Mouse (Mus musculus): Measurements from ENCODE around the gene Nlk. TPM values are rescaled to one million over a fixed set of nuclear protein-coding genes. Genes with fewer than 3 reads are reported as not detected.
A peak's percentile ranks its signal among the peaks of the same experiment; 100 is the strongest.

Nlk gene
- polyA plus RNA-seq, 1 experiment from 2014 or later = 8.4 TPM

DNA sequence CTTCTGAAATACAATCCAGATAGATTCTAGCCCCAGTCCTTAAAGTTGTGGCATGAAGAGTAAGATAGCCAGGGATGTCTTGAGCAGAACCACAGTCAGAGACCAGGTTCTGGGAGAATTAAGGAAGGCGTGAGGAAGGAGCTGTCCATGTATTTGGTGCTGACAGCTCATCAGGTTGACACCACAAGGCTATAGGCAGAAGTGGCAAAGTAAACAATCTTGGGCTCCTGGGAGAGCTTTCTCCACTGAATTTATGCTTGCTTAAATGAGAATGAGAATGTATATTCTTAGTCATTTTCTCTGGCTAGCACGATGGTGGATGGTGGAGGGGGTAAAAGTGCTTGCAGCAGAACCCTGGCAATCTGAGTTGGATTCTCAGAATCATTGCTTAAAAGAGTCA lies 33.7 kb upstream of the Nlk start:
- Histone ChIP-seq H3K9ac (ENCODE audit: low read depth, low read length) (no peak overlapping the region), H3K4me2 (ENCODE audit: low read depth, low read length) (no peak overlapping the region), H3K27ac (ENCODE audit: low read length) (no peak overlapping the region), H3K27me3 (replicated peaks; ENCODE audit: control insufficient read depth, insufficient read depth, low read length) (no peaks in the 10 kb centered on the region), H3K4me1 (ENCODE audit: control insufficient read depth, insufficient read depth, low read length) (no peaks in the 10 kb centered on the region), H3K4me3 (ENCODE audit: low read length) (no peak overlapping the region), H3K36me3 (ENCODE audit: control insufficient read depth, insufficient read depth, low read length) (no peaks in the 10 kb centered on the region), H3K9me3 (ENCODE audit: control insufficient read depth, low read length) (no peaks in the 10 kb centered on the region)
- 16% methylated on average over 2 of the region's 2 CpGs for WGBS
- no peak for ATAC-seq

DNA sequence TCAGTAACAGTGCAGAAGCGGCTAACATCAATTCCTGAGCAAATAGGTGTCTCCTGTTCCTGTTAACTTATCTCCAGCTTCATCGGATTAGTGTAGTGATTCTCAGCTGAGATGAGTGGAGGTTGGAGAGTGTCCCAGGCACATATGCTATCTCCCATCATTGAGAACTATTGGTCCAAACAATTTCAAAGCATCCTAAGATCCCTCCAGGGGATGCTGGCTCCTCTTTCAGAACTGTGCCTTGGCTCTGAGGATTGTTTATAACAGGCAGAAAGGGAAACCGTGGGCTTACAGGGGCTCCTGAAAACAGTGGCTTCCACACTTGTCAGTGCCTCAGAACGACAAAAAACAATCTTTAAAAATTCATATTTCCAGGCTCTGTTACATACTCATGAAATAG lies 30.9 kb upstream of the Nlk start:
- no peak overlapping the region for H3K4me3 ChIP-seq (ENCODE audit: low read length)
- H3K27me3 ChIP-seq (replicated peaks; ENCODE audit: control insufficient read depth, insufficient read depth, low read length) = no peaks in the 10 kb centered on the region
- H3K27ac ChIP-seq (ENCODE audit: low read length) = no peak overlapping the region
- ATAC-seq = no peak
- H3K36me3 ChIP-seq (ENCODE audit: control insufficient read depth, insufficient read depth, low read length) = no peaks in the 10 kb centered on the region
- H3K4me1 ChIP-seq (ENCODE audit: control insufficient read depth, insufficient read depth, low read length) = no peaks in the 10 kb centered on the region
- H3K9me3 ChIP-seq (ENCODE audit: control insufficient read depth, low read length) = no peaks in the 10 kb centered on the region
- no peak overlapping the region for H3K4me2 ChIP-seq (ENCODE audit: low read depth, low read length)
- H3K9ac ChIP-seq (ENCODE audit: low read depth, low read length) = no peak overlapping the region
- WGBS = 63% methylated on average over 4 of the region's 4 CpGs

DNA sequence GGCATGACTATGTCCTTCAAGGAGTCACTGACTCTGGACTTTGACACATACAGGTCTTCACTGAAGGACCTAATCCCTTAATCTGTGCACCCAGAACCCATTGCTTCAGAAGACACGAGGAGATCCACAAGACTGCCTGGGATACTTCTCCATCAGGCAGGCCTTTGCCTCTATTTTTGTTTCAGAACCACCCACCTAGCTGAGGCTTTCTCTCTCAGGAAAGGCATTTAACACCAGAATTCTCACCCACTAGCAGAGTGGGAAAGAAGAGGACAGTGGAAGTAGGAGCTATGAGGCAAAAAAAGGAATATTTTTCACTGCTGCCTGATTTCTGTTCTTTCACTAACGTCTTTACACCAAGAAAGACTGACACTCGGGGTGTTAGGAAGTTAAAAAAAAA lies 29.2 kb upstream of the Nlk start:
- H3K4me1 ChIP-seq (ENCODE audit: control insufficient read depth, insufficient read depth, low read length) = no peaks in the 10 kb centered on the region
- 76% methylated on average over 3 of the region's 3 CpGs for WGBS
- H3K4me3 ChIP-seq (ENCODE audit: low read length) = no peak overlapping the region
- H3K9ac ChIP-seq (ENCODE audit: low read depth, low read length) = no peak overlapping the region
- H3K4me2 ChIP-seq (ENCODE audit: low read depth, low read length) = no peak overlapping the region
- H3K27me3 ChIP-seq (replicated peaks; ENCODE audit: control insufficient read depth, insufficient read depth, low read length) = no peaks in the 10 kb centered on the region
- no peak overlapping the region for H3K27ac ChIP-seq (ENCODE audit: low read length)
- H3K36me3 ChIP-seq (ENCODE audit: control insufficient read depth, insufficient read depth, low read length) = no peaks in the 10 kb centered on the region
- no peaks in the 10 kb centered on the region for H3K9me3 ChIP-seq (ENCODE audit: control insufficient read depth, low read length)
- no peak for ATAC-seq

DNA sequence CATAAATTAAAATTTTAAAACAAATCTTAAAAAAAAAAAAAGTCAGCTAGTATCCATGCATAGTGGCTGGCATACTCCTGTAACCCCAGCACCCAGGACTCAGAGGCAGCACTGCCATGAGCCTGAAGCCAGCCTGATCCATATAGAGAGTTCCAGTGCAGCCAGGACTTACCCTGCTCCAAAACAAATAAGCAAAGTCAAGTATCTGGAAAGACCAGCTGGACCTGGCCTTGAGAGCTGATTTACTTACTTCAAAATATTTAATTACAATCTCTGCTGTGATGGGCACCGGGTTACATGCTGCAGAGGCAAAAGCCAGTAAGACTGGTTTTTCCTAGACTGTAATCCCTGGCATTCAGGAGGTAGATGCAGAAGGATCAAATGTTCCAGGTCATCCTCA lies 27.6 kb upstream of the Nlk start:
- H3K9ac ChIP-seq (ENCODE audit: low read depth, low read length) = no peak overlapping the region
- H3K27ac ChIP-seq (ENCODE audit: low read length) = no peak overlapping the region
- H3K4me1 ChIP-seq (ENCODE audit: control insufficient read depth, insufficient read depth, low read length) = no peaks in the 10 kb centered on the region
- H3K27me3 ChIP-seq (replicated peaks; ENCODE audit: control insufficient read depth, insufficient read depth, low read length) = no peaks in the 10 kb centered on the region
- no peak for ATAC-seq
- no peaks in the 10 kb centered on the region for H3K36me3 ChIP-seq (ENCODE audit: control insufficient read depth, insufficient read depth, low read length)
- no peak overlapping the region for H3K4me2 ChIP-seq (ENCODE audit: low read depth, low read length)
- 44% methylated on average over 1 of the region's 1 CpGs for WGBS
- no peak overlapping the region for H3K4me3 ChIP-seq (ENCODE audit: low read length)
- H3K9me3 ChIP-seq (ENCODE audit: control insufficient read depth, low read length) = no peaks in the 10 kb centered on the region

DNA sequence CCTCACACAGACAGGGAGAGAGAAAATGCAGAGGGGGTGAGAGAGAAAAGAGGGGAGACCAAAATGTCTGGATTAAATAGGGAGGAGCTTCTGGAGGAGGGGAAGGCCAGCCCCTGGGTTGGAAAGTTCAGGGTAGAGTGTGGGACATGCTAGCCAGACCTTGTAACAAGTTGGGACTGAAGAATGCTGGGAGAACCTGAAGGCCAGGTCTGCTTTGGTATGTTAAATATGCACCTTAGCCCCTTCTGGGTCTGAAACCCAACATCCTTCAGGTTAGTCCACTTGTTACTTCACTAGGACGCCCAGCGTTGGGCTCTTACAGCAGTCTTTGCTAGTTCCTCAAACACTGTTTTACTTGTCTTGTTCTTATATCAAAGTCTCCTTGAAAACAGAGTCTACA lies 24.2 kb upstream of the Nlk start:
- WGBS = 81% methylated on average over 2 of the region's 2 CpGs
- Histone ChIP-seq H3K4me2 (ENCODE audit: low read depth, low read length) (no peak overlapping the region), H3K9ac (ENCODE audit: low read depth, low read length) (no peak overlapping the region), H3K27ac (ENCODE audit: low read length) (no peak overlapping the region), H3K27me3 (replicated peaks; ENCODE audit: control insufficient read depth, insufficient read depth, low read length) (no peaks in the 10 kb centered on the region), H3K4me1 (ENCODE audit: control insufficient read depth, insufficient read depth, low read length) (no peaks in the 10 kb centered on the region), H3K36me3 (ENCODE audit: control insufficient read depth, insufficient read depth, low read length) (no peaks in the 10 kb centered on the region), H3K4me3 (ENCODE audit: low read length) (no peak overlapping the region), H3K9me3 (ENCODE audit: control insufficient read depth, low read length) (no peaks in the 10 kb centered on the region)
- no peak for ATAC-seq

DNA sequence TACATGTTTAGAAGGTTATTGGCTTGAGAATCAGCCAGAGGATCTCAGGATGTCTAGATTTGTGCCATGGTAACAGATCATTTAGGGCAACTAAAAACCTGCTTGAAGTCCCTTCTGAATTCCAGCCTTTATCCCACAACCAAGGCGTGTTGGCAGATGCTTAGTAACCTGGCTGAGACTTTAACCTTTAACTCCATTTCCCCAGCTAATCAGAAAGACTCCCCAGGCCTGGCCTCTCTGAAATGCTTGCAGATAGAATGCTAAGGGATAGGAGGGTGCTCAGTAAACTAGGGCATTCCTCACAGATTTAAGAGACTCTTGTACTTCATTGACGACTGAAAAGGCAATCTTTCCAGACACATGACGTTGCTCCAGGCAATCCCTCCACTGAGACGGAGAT lies 20.5 kb upstream of the Nlk start:
- no peak overlapping the region for H3K9ac ChIP-seq (ENCODE audit: low read depth, low read length)
- H3K9me3 ChIP-seq (ENCODE audit: control insufficient read depth, low read length) = no peaks in the 10 kb centered on the region
- no peaks in the 10 kb centered on the region for H3K27me3 ChIP-seq (replicated peaks; ENCODE audit: control insufficient read depth, insufficient read depth, low read length)
- no peak overlapping the region for H3K4me3 ChIP-seq (ENCODE audit: low read length)
- 55% methylated on average over 4 of the region's 4 CpGs for WGBS
- ATAC-seq = peak; percentile 55; the same call in 1 of the 2 replicates
- H3K4me1 ChIP-seq (ENCODE audit: control insufficient read depth, insufficient read depth, low read length) = no peaks in the 10 kb centered on the region
- H3K4me2 ChIP-seq (ENCODE audit: low read depth, low read length) = no peak overlapping the region
- H3K27ac ChIP-seq (ENCODE audit: low read length) = 0 out of 2 replicates have a peak overlapping the region, but pooled peaks have one; percentile 0
- H3K36me3 ChIP-seq (ENCODE audit: control insufficient read depth, insufficient read depth, low read length) = no peaks in the 10 kb centered on the region

DNA sequence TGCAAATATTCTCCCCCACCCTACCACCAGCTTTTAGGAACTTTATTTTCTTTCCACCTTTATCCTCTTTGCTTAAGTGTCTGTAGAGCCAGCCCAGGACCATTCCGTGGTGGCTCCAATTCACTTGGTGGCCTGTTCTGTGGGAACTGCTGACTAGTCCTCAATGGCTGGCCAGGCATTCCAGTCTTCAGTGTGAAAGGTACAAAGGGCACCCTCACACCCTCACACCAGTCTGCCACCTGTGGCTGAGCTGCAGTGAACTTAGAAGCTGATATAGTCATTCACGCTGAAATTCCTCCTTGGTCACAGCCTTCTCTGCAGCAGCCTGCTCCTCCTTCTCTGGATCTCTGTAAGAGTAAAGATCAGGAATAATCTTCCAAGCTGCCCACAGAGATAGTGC lies 11.5 kb upstream of the Nlk start:
- no peak overlapping the region for H3K4me3 ChIP-seq (ENCODE audit: low read length)

DNA sequence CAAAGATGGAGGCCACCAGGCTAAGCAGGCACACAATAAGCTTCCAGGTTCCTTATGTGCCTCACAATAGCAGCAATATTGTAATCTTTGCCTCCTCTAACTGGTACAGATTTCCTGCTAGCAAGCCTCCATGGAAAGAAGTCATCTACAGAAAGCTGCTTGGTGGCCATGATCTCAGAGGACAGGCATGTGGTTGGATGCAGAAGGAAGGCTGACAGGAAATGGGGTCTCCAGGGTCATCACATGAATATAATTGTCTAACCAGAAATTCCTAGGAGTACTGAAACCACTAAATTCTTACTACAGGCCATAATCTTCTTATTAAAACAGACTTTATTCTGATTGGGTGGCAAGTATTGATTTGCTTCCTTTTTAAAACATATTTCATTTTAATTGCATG lies 8.9 kb upstream of the Nlk start:
- Histone ChIP-seq H3K9me3 (ENCODE audit: control insufficient read depth, low read length) (no peaks in the 10 kb centered on the region), H3K4me1 (ENCODE audit: control insufficient read depth, insufficient read depth, low read length) (0 out of 2 replicates have a peak, but pooled peaks cover 6% of the 10 kb centered on the region), H3K27ac (ENCODE audit: low read length) (no peak overlapping the region), H3K9ac (ENCODE audit: low read depth, low read length) (no peak overlapping the region), H3K27me3 (replicated peaks; ENCODE audit: control insufficient read depth, insufficient read depth, low read length) (no peaks in the 10 kb centered on the region), H3K4me2 (ENCODE audit: low read depth, low read length) (no peak overlapping the region), H3K4me3 (ENCODE audit: low read length) (no peak overlapping the region), H3K36me3 (ENCODE audit: control insufficient read depth, insufficient read depth, low read length) (no peaks in the 10 kb centered on the region)
- no peak for ATAC-seq

More for the DNA sequence above, 11.5 kb upstream of the Nlk start:
- Histone ChIP-seq H3K9me3 (ENCODE audit: control insufficient read depth, low read length) (no peaks in the 10 kb centered on the region), H3K36me3 (ENCODE audit: control insufficient read depth, insufficient read depth, low read length) (no peaks in the 10 kb centered on the region), H3K9ac (ENCODE audit: low read depth, low read length) (no peak overlapping the region), H3K4me2 (ENCODE audit: low read depth, low read length) (no peak overlapping the region), H3K27ac (ENCODE audit: low read length) (peak overlapping the region; percentile 50), H3K4me1 (ENCODE audit: control insufficient read depth, insufficient read depth, low read length) (0 out of 2 replicates have a peak, but pooled peaks cover 6% of the 10 kb centered on the region), H3K27me3 (replicated peaks; ENCODE audit: control insufficient read depth, insufficient read depth, low read length) (no peaks in the 10 kb centered on the region)
- WGBS = 56% methylated on average over 2 of the region's 2 CpGs
- ATAC-seq = peak; percentile 92

DNA sequence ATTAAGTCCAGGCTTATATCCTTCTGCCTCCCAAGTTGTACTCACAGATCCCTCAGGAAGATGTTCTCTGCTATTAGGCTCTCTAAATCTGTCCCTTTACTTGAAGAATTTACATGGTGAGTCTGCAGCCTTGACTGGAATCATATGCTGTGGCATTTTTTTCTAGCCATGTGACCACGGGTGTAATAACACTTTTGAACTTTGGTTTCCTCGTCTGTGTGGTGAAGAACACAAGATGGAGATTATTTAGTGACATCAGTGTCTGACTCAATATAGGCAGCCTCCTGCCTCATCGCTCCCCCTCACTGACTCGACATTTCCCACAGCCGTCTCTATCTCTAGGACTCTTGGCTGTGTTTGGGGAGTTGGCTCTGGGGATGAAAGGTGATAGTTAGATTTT lies 5.9 kb upstream of the Nlk start:
- Histone ChIP-seq H3K36me3 (ENCODE audit: control insufficient read depth, insufficient read depth, low read length) (no peaks in the 10 kb centered on the region), H3K9me3 (ENCODE audit: control insufficient read depth, low read length) (no peaks in the 10 kb centered on the region), H3K4me2 (ENCODE audit: low read depth, low read length) (no peak overlapping the region), H3K27ac (ENCODE audit: low read length) (no peak overlapping the region), H3K4me3 (ENCODE audit: low read length) (no peak overlapping the region), H3K9ac (ENCODE audit: low read depth, low read length) (no peak overlapping the region), H3K27me3 (replicated peaks; ENCODE audit: control insufficient read depth, insufficient read depth, low read length) (no peaks in the 10 kb centered on the region), H3K4me1 (ENCODE audit: control insufficient read depth, insufficient read depth, low read length) (no peaks in the 10 kb centered on the region)
- no peak for ATAC-seq
- WGBS = 66% methylated on average over 5 of the region's 5 CpGs

DNA sequence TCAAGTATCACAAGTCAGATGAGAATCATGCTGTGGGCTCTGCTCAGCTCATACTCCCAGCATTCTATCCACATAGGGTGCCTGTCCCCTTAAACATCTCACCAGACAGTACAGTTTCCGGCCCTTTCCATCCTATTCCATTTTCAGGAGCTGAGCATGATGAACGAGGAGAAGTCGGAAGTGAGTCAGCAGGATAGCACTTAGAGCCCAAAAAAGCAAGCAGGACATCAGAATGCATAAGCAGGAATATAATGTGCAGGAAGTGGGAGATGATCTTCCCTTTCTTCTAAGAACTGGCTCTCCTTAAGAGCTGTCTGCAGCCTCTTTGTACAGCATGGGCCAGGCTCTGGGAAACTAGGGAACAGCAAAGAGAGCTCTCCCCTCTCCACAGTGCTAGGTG lies 5.1 kb upstream of the Nlk start:
- Histone ChIP-seq H3K4me1 (ENCODE audit: control insufficient read depth, insufficient read depth, low read length) (no peaks in the 10 kb centered on the region), H3K9ac (ENCODE audit: low read depth, low read length) (no peak overlapping the region), H3K4me3 (ENCODE audit: low read length) (no peak overlapping the region), H3K9me3 (ENCODE audit: control insufficient read depth, low read length) (no peaks in the 10 kb centered on the region), H3K27me3 (replicated peaks; ENCODE audit: control insufficient read depth, insufficient read depth, low read length) (no peaks in the 10 kb centered on the region), H3K4me2 (ENCODE audit: low read depth, low read length) (no peak overlapping the region), H3K27ac (ENCODE audit: low read length) (no peak overlapping the region), H3K36me3 (ENCODE audit: control insufficient read depth, insufficient read depth, low read length) (no peaks in the 10 kb centered on the region)
- ATAC-seq = no peak
- 59% methylated on average over 3 of the region's 3 CpGs for WGBS

Data from intestine, embryonic 16.5 days (tissue).